Mouse (Mus musculus) CH12.LX (cell line): Measurements from ENCODE around the gene Ubtd2. TPM values are rescaled to one million over a fixed set of nuclear protein-coding genes. Genes with fewer than 3 reads are reported as not detected.

Experiments used
- DNase-seq: peaks from one replicate; pipeline ENCODE4 v3.0.0-alpha.2; 2013; ENCODE audit errors: extremely low read depth
- H3K27ac ChIP-seq: 2 replicates; pipeline ENCODE4 v1.5.1; 2012; ENCODE audit warnings: low read depth, mild to moderate bottlenecking, control low read depth, moderate library complexity; ENCODE audit not compliant: insufficient read depth
- H3K27me3 ChIP-seq: replicated peaks from 2 replicates; pipeline ENCODE3; 2012; ENCODE audit warnings: inconsistent platforms
- H3K36me3 ChIP-seq, 2 experiments: replicated peaks in 1 of 2; 2 replicates each; pipeline versions ENCODE3 to v1.6.1; 2012; ENCODE audit warnings: inconsistent platforms in 1 of 2, low read length in 1 of 2, mild to moderate bottlenecking in 1 of 2, mixed read lengths in 1 of 2, moderate library complexity in 1 of 2; ENCODE audit not compliant: control insufficient read depth in 1 of 2, insufficient read depth in 1 of 2
- H3K4me1 ChIP-seq, 2 experiments: 2 replicates each; pipeline ENCODE4 v1.6.1; 2012; ENCODE audit warnings: inconsistent platforms in 1 of 2, moderate library complexity in 1 of 2; ENCODE audit not compliant: insufficient read depth in 2 of 2, control insufficient read depth in 1 of 2
- H3K4me2 ChIP-seq: 2 replicates; pipeline ENCODE4 v1.6.1; 2012; ENCODE audit warnings: low read depth, mild to moderate bottlenecking, control low read depth; ENCODE audit not compliant: poor library complexity, insufficient read depth, severe bottlenecking
- H3K4me3 ChIP-seq, 3 experiments: fragments of 150-350 bp in 1 of 3; sonication (generic) in 1 of 3; replicated peaks in 1 of 3; 2 replicates each; pipeline versions ENCODE3 to v1.5.1; 2011 to 2012; ENCODE audit warnings: low read depth in 2 of 3, low read length in 2 of 3, mild to moderate bottlenecking in 2 of 3, moderate library complexity in 2 of 3, control low read depth in 1 of 3, improper control_type of control experiment in 1 of 3, inconsistent platforms in 1 of 3, mixed read lengths in 1 of 3; ENCODE audit not compliant: poor library complexity in 1 of 3
- H3K79me2 ChIP-seq: replicated peaks from 2 replicates; pipeline ENCODE4 v1.6.1; 2012; ENCODE audit warnings: mild to moderate bottlenecking, moderate library complexity; ENCODE audit not compliant: control insufficient read depth, poor library complexity, insufficient read depth, severe bottlenecking; ENCODE audit errors: extremely low read depth
- H3K9ac ChIP-seq: 2 replicates; pipeline ENCODE4 v1.6.1; 2012; ENCODE audit warnings: low read depth, mild to moderate bottlenecking, control low read depth, moderate library complexity; ENCODE audit not compliant: insufficient read depth
- H3K9me3 ChIP-seq: replicated peaks from 2 replicates; pipeline ENCODE3; 2012; ENCODE audit warnings: low read length, inconsistent platforms, mixed read lengths
- BHLHE40 ChIP-seq: IDR thresholded peaks from 2 replicates; pipeline ENCODE4 v1.6.1; 2011; ENCODE audit warnings: mild to moderate bottlenecking, low read depth, low read length, improper control_type of control experiment
- CHD1 ChIP-seq: IDR thresholded peaks from 2 replicates; pipeline ENCODE4 v1.6.1; 2012; ENCODE audit warnings: low read depth, low read length, improper control_type of control experiment, inconsistent platforms
- CHD2 ChIP-seq: IDR thresholded peaks from 2 replicates; pipeline ENCODE4 v1.6.1; 2011; ENCODE audit warnings: low read length, improper control_type of control experiment
- CTCF ChIP-seq, 2 experiments: IDR thresholded peaks in 1 of 2; conservative IDR thresholded peaks in 1 of 2; 2 replicates each; pipeline ENCODE4 v1.5.1; 2011 to 2012; ENCODE audit warnings: low read depth in 2 of 2, low read length in 2 of 2, improper control_type of control experiment in 1 of 2, inconsistent platforms in 1 of 2, mild to moderate bottlenecking in 1 of 2, moderate library complexity in 1 of 2
- E2F4 ChIP-seq: IDR thresholded peaks from 2 replicates; pipeline ENCODE4 v1.6.1; 2011; ENCODE audit warnings: low read depth, low read length, improper control_type of control experiment; ENCODE audit not compliant: insufficient replicate concordance
- ELF1 ChIP-seq: IDR thresholded peaks from 2 replicates; pipeline ENCODE4 v1.6.1; 2014; ENCODE audit warnings: low read depth, mild to moderate bottlenecking, inconsistent platforms, low read length, improper control_type of control experiment
- EP300 ChIP-seq: IDR thresholded peaks from 2 replicates; pipeline ENCODE4 v1.6.1; 2011; ENCODE audit warnings: low read length, improper control_type of control experiment
- ETS1 ChIP-seq: conservative IDR thresholded peaks from 2 replicates; pipeline ENCODE4 v1.6.1; 2012; ENCODE audit warnings: low read depth, mild to moderate bottlenecking, inconsistent platforms, low read length, improper control_type of control experiment, moderate library complexity
- GABPA ChIP-seq: IDR thresholded peaks from 2 replicates; pipeline ENCODE4 v1.6.1; 2012; ENCODE audit warnings: low read depth, low read length, improper control_type of control experiment, inconsistent platforms; ENCODE audit not compliant: insufficient replicate concordance
- HCFC1 ChIP-seq: IDR thresholded peaks from 2 replicates; pipeline ENCODE4 v1.6.1; 2012; ENCODE audit warnings: low read depth, mild to moderate bottlenecking, inconsistent platforms, low read length, improper control_type of control experiment
- IRF4 ChIP-seq: IDR thresholded peaks from 2 replicates; pipeline ENCODE4 v1.6.1; 2014; ENCODE audit warnings: low read depth, mild to moderate bottlenecking, inconsistent platforms, low read length, improper control_type of control experiment
- JUN ChIP-seq: IDR thresholded peaks from 2 replicates; pipeline ENCODE4 v1.6.1; 2011; ENCODE audit warnings: low read depth, mild to moderate bottlenecking, low read length, improper control_type of control experiment, moderate library complexity; ENCODE audit not compliant: insufficient read depth
- JUND ChIP-seq: conservative IDR thresholded peaks from 2 replicates; pipeline ENCODE4 v1.6.1; 2011; ENCODE audit warnings: low read depth, low read length, improper control_type of control experiment
- KAT2A ChIP-seq: IDR thresholded peaks from 2 replicates; pipeline ENCODE4 v1.6.1; 2012; ENCODE audit warnings: low read length, improper control_type of control experiment, inconsistent platforms; ENCODE audit not compliant: insufficient replicate concordance
- MAFK ChIP-seq: IDR thresholded peaks from 2 replicates; pipeline ENCODE4 v1.6.1; 2011; ENCODE audit warnings: low read length, improper control_type of control experiment; ENCODE audit not compliant: insufficient replicate concordance
- MAX ChIP-seq: IDR thresholded peaks from 2 replicates; pipeline ENCODE4 v1.6.1; 2011; ENCODE audit warnings: low read length, improper control_type of control experiment
- MAZ ChIP-seq: IDR thresholded peaks from 2 replicates; pipeline ENCODE4 v1.6.1; 2012; ENCODE audit warnings: low read depth, mild to moderate bottlenecking, inconsistent platforms, low read length, improper control_type of control experiment, moderate library complexity
- MEF2A ChIP-seq: IDR thresholded peaks from 2 replicates; pipeline ENCODE4 v1.6.1; 2014; ENCODE audit warnings: low read depth, mild to moderate bottlenecking, inconsistent platforms, low read length, improper control_type of control experiment, borderline replicate concordance
- MXI1 ChIP-seq: IDR thresholded peaks from 2 replicates; pipeline ENCODE4 v1.6.1; 2011; ENCODE audit warnings: mild to moderate bottlenecking, low read depth, low read length, improper control_type of control experiment
- MYC ChIP-seq: IDR thresholded peaks from 2 replicates; pipeline ENCODE4 v1.6.1; 2011; ENCODE audit warnings: low read depth, mild to moderate bottlenecking, improper control_type of control experiment, low read length
- NELFE ChIP-seq: IDR thresholded peaks from 2 replicates; pipeline ENCODE4 v1.6.1; 2011; ENCODE audit warnings: low read depth, low read length, improper control_type of control experiment
- NRF1 ChIP-seq: IDR thresholded peaks from 2 replicates; pipeline ENCODE4 v1.6.1; 2014; ENCODE audit warnings: low read depth, mild to moderate bottlenecking, inconsistent platforms, low read length, improper control_type of control experiment, moderate library complexity
- PAX5 ChIP-seq: IDR thresholded peaks from 2 replicates; pipeline ENCODE4 v1.6.1; 2012; ENCODE audit warnings: low read length, inconsistent platforms, mixed read lengths
- POLR2A ChIP-seq: IDR thresholded peaks from 2 replicates; pipeline ENCODE4 v1.6.1; 2011; ENCODE audit warnings: low read depth, mild to moderate bottlenecking, improper control_type of control experiment, low read length
- POLR2AphosphoS2 ChIP-seq: IDR thresholded peaks from 2 replicates; pipeline ENCODE4 v1.6.1; 2011; ENCODE audit warnings: low read depth, low read length, improper control_type of control experiment
- RAD21 ChIP-seq: IDR thresholded peaks from 2 replicates; pipeline ENCODE4 v1.6.1; 2011; ENCODE audit warnings: low read depth, mild to moderate bottlenecking, low read length, improper control_type of control experiment, moderate library complexity
- RCOR1 ChIP-seq: conservative IDR thresholded peaks from 2 replicates; pipeline ENCODE4 v1.6.1; 2012; ENCODE audit warnings: low read depth, mild to moderate bottlenecking, inconsistent platforms, low read length, improper control_type of control experiment
- SIN3A ChIP-seq: IDR thresholded peaks from 2 replicates; pipeline ENCODE4 v1.6.1; 2012; ENCODE audit warnings: low read length, improper control_type of control experiment, inconsistent platforms
- SMC3 ChIP-seq: IDR thresholded peaks from 2 replicates; pipeline ENCODE4 v1.6.1; 2011; ENCODE audit warnings: low read depth, low read length, improper control_type of control experiment
- TBP ChIP-seq: conservative IDR thresholded peaks from 2 replicates; pipeline ENCODE4 v1.6.1; 2011; ENCODE audit warnings: low read depth, low read length, improper control_type of control experiment
- TCF12 ChIP-seq: IDR thresholded peaks from 2 replicates; pipeline ENCODE4 v1.6.1; 2014; ENCODE audit warnings: low read depth, mild to moderate bottlenecking, inconsistent platforms, low read length, improper control_type of control experiment
- UBTF ChIP-seq: IDR thresholded peaks from 2 replicates; pipeline ENCODE4 v1.6.1; 2012; ENCODE audit warnings: low read depth, mild to moderate bottlenecking, inconsistent platforms, low read length, improper control_type of control experiment, moderate library complexity
- USF1 ChIP-seq: IDR thresholded peaks from 2 replicates; pipeline ENCODE4 v1.6.1; 2014; ENCODE audit warnings: low read depth, mild to moderate bottlenecking, inconsistent platforms, low read length, improper control_type of control experiment
- USF2 ChIP-seq: conservative IDR thresholded peaks from 2 replicates; pipeline ENCODE4 v1.6.1; 2011; ENCODE audit warnings: low read depth, low read length, improper control_type of control experiment
- ZC3H11A ChIP-seq: IDR thresholded peaks from 2 replicates; pipeline ENCODE4 v1.6.1; 2012; ENCODE audit warnings: low read depth, mild to moderate bottlenecking, inconsistent platforms, low read length, improper control_type of control experiment
- ZKSCAN1 ChIP-seq: IDR thresholded peaks from 2 replicates; pipeline ENCODE4 v1.6.1; 2012; ENCODE audit warnings: low read depth, inconsistent platforms, low read length, improper control_type of control experiment, borderline replicate concordance
- ZMIZ1 ChIP-seq: IDR thresholded peaks from 2 replicates; pipeline ENCODE4 v1.6.1; 2012; ENCODE audit warnings: low read depth, mild to moderate bottlenecking, inconsistent platforms, low read length, improper control_type of control experiment
- ZNF384 ChIP-seq: IDR thresholded peaks from 2 replicates; pipeline ENCODE4 v1.6.1; 2012; ENCODE audit warnings: low read depth, low read length, improper control_type of control experiment, inconsistent platforms
- dilution Hi-C: fragments of 300-500 bp; cut with MboI; formaldehyde crosslinking; loops from 2 replicates; pipeline ENCODE4 v1.14.3; 2020; ENCODE audit warnings: low sequenced_read_pairs; ENCODE audit not compliant: extremely low pct_unique_long_range_greater_than_20kb, extremely low pct_ligation_motif_present
- in situ Hi-C: fragments of 300-500 bp; cut with MboI; formaldehyde crosslinking; loops from 3 replicates; pipeline ENCODE4 v1.14.3; 2019; ENCODE audit warnings: low sequenced_read_pairs, low pct_ligation_motif_present, low pct_unique_long_range_greater_than_20kb, mixed read lengths
- polyA plus RNA-seq: library from polyadenylated mRNA; unstranded; fragments of >175 nt; gene quantifications from 2 replicates; pipeline ENCODE4 v1.2.1, GENCODE M21; 2012; ENCODE audit warnings: low read depth; ENCODE audit not compliant: insufficient read length
- total RNA-seq, 2 experiments: library from RNA; depleted of rRNA; stranded (reverse); fragments of 300-350 nt in 1 of 2; fragments of >200 nt in 1 of 2; gene quantifications; 2 replicates each; pipeline ENCODE4 v1.2.3; 2012 to 2014

The Ubtd2 gene
- total and polyA plus RNA-seq, 3 experiments, result 10.3 to 18.2 (median 17.8) TPM

- Histone ChIP-seq H3K27me3 (peaks cover 10% of the 10 kb centered on the region), H3K4me1 (peaks cover 4 to 17% of the 10 kb centered on the region in 2 experiments; a peak in 3 of 4 replicates), H3K4me2 (peak overlapping the region; percentile 73), H3K9me3 (no peaks in the 10 kb centered on the region), H3K36me3 (no peaks in the 10 kb centered on the region), H3K27ac (no peak overlapping the region), H3K4me3 (peak overlapping the region; percentile 42 to 78 (median 73)), H3K79me2 (no peaks in the 10 kb centered on the region), H3K9ac (peak overlapping the region; percentile 61)
- dilution Hi-C loops, result no loop called here
- in situ Hi-C loops, result no loop called here
- TF ChIP-seq SMC3, result peak; percentile 16
- no peak for TF ChIP-seq USF2
- no peak for TF ChIP-seq UBTF
- no peak for TF ChIP-seq EP300
- TF ChIP-seq CHD1, result no peak
- peak in 1 of 2 experiments; percentile 34; a peak in 2 of 4 replicates for TF ChIP-seq CTCF (conservative IDR thresholded peaks at IDR 0.05 in 1 of 2, IDR thresholded peaks at IDR 0.05 in 1 of 2; ENCODE audit: low read depth in 2 of 2, low read length in 2 of 2)
- no peak for TF ChIP-seq ZC3H11A
- TF ChIP-seq TBP, result no peak
- TF ChIP-seq MYC, result 0 out of 2 replicates have a peak, but pooled peaks have one; percentile 11
- no peak for TF ChIP-seq CHD2
- no peak for TF ChIP-seq JUND
- TF ChIP-seq E2F4, result no peak
- TF ChIP-seq SIN3A, result peak; percentile 66
- TF ChIP-seq USF1, result no peak
- TF ChIP-seq MAFK, result no peak
- no peak for TF ChIP-seq POLR2AphosphoS2
- TF ChIP-seq KAT2A, result no peak
- no peak for TF ChIP-seq POLR2A
- no peak for TF ChIP-seq ZNF384
- TF ChIP-seq IRF4, result no peak
- no peak for TF ChIP-seq NELFE
- TF ChIP-seq HCFC1, result no peak
- no peak for TF ChIP-seq GABPA
- no peak for TF ChIP-seq MAZ
- TF ChIP-seq PAX5, result no peak
- peak; percentile 4; the same call in 1 of the 2 replicates for TF ChIP-seq MXI1
- peak; percentile 41 for TF ChIP-seq BHLHE40
- no peak; the same call in 1 of the 2 replicates for TF ChIP-seq RCOR1
- TF ChIP-seq NRF1, result 0 out of 2 replicates have a peak, but pooled peaks have one; percentile 4
- no peak for TF ChIP-seq ZKSCAN1
- TF ChIP-seq ELF1, result no peak
- TF ChIP-seq MAX, result 0 out of 2 replicates have a peak, but pooled peaks have one; percentile 14
- no peak for TF ChIP-seq RAD21
- no peak for TF ChIP-seq JUN
- TF ChIP-seq MEF2A, result no peak
- TF ChIP-seq ZMIZ1, result no peak
- no peak; the same call in 1 of the 2 replicates for TF ChIP-seq TCF12
- no peak for TF ChIP-seq ETS1
- peak; percentile 27 for DNase-seq
Observed at GRCm38 (mm10) chr11:32455507-32456141, 454 bp downstream of the Ubtd2 start.
